Mouse (Mus musculus) T-helper 17 cell (primary cell): ENCODE measurements at regions not wholly inside any gene's neighbourhood (a gene's known extent, or its start where the extent isn't known, plus 50 kb on each side); places are given as distances from the start of the nearest gene placed in this dataset.

ENCODE experiments used
- in situ Hi-C, 2 experiments: fragments of 300-600 bp; cut with MboI, MseI; formaldehyde crosslinking; loops; 1 replicate in 1 of 2; 2 replicates in 1 of 2; pipeline ENCODE4 v1.15.1; 2025; ENCODE audit warnings: high pct_unique_total_duplicates in 2 of 2

DNA sequence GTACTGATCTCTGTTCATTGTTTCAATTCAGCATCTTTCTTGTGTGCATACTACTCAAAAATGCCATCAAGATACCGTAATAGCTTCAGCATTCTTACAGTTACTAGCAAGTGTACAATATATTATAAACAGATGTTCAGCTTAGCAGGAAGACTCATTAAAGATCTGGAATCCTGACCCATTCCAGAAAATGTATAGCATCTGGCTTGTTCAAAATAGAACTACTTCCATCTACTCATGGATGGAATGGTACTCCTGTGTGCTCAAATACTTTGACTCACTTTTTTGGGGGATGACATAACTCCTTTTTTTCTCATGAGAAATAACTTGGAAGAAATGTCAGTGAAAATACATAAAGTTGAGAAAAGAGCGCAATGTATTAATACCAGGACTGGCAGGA, 291.2 kb upstream of the Manea start:
- in situ Hi-C loops = no loop called here

GRCm38 (mm10) chr4:26630553-26631206, 284.0 kb upstream of the Manea start:
- in situ Hi-C loops = no loop called here

DNA sequence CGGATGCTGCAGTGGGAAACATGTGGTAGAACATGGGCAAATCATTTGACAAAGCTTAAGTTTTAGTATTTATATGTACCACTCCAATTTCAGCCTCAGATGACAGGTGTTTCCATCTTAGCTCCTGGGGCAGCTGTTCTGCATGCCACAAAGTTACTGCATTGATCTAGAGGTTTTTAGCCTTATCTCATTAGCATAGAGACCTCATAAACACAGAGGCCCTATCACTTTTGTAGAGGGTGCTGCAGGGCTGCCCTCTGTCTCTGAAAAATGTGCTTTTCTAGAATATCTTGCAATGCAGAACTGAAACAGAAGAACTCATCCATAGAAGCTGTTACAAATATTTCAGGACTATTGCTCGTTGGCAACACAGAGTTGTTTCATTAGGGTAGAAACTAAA, 283.0 kb upstream of the Manea start:
- in situ Hi-C loops = no loop called here

- in situ Hi-C loops = no loop called here
These were observed 281.1 kb upstream of the Manea start for GRCm38 (mm10) chr4:26627744-26628143.

DNA sequence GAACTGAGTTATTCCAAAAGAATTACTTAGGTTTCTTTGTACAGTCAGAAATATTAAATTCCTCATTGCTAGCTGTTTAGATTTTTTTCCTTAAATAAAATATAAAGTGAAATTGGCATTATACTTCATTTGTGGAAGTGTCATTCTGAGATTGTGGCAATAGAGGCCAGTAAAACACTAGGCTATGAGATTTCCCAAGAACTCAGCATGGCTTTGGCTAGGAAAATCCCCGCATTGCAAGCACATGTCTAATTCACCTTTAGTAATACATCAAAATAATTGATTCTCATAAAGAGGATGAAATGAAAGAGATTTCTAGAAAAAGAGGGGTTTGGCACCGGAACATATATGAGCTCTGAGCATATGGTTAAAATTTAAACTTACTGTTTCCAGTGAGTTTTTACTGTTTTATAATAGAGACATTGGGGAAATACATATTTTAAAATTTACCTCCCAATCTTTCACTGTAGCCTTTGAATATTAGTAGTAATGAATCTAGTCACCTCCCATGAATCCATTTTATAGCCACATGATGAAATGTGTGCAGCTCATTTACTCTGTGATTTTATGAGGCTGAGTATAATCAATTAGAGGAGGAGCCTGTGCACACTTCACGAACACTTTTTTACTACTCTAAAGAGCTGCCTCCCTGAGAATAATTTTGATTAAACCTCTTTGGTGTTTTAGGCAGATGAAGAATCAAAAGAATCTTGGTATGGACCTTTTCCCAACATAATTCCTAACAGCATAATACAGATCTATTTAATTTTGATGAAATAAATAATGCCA, 242.6 kb upstream of the Manea start:
- in situ Hi-C loops = no loop called here

GRCm38 (mm10) chr4:26555690-26556089, 209.0 kb upstream of the Manea start:
- in situ Hi-C loops = no loop called here

DNA sequence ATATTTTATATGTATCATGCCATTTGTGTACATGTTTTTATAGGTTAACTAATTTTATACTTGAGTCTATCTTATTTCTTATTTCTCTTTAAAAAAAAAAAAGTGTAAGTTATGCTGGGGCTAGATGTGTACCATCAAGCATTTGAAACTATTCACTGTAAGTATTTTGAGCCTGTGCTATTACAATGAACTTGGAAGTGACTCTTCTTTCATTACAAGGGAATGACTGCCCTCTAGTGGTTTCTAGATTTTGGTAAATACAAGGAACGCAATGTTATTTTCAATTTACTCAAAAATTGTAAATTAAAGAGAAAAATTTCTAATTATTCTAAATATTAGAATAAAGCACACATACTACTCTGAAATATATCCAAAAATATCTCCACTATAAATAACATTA, 197.1 kb upstream of the Manea start:
- in situ Hi-C loops = loop anchor here in 1 of 2 experiments (10.0 kb wide), 1 partner anchor 1509 kb away; no protein-coding TSS in a partner anchor

DNA sequence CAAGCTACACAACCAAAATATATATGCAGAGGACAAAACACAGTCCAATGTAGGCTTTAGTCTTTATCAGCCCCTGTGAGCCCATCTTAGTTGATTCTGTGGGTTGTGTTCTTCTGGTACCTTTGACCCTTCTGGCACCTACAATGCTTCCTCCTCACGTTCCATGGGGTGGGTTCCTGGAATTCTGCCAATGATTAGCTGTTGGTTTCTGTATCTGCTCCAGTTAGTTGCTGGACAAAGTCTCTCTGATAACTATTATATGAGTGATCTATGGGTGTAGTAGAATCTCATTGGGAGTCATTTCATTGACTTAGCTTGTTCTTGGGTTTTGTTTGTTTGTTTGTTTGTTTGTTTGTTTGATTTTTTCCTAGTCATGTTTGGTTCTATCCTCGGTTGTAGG, 195.8 kb upstream of the Manea start:
- in situ Hi-C loops = loop anchor here in 1 of 2 experiments (10.0 kb wide), 1 partner anchor 1508 kb away; no protein-coding TSS in a partner anchor

DNA sequence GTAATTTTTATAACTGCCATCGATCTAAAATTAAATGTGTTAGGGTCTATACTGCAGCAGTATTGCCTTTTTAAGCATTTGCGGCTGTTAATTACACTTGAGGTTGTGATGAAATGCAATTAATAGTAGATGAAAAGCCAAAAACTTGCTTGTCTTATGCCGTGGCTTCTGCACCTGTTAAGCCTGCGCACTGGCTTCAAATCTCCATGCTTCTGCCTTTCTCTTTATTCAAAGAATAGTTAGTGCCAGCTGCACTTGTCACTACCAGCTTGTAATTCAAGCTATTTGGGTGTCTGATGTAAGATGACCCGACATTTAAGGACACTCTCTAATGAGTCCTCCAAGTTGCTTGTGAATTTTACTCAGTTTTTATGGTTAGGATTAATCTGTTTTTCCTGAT, 161.3 kb upstream of the Manea start:
- in situ Hi-C loops = no loop called here

DNA sequence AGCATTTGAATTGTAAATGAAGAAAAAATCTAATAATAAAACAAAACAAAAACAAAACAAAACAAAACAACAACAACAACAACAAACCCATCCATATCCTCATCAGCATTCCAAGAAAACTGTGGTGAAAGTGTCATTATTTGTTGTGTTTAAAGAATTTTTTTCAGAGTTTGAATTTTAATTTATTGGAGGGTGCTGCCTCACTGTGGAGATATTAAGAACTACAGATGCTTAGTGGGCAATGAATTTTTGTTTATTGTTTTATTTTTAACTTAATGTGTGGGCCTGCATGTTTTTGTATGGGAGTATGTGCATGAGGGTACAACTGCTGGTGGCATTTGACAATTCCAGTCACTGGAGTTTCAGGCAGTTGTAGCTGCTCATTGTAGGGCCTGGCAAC, 147.6 kb upstream of the Manea start:
- in situ Hi-C loops = no loop called here

GRCm38 (mm10) chr4:26474913-26475312, 128.2 kb upstream of the Manea start:
- in situ Hi-C loops = loop anchor here in 1 of 2 experiments (10.0 kb wide), 1 partner anchor 1260 kb away; no protein-coding TSS in a partner anchor

GRCm38 (mm10) chr4:26441533-26441932, 94.8 kb upstream of the Manea start:
- in situ Hi-C loops = no loop called here

GRCm38 (mm10) chr4:26422084-26422483, 75.4 kb upstream of the Manea start:
- in situ Hi-C loops = no loop called here

DNA sequence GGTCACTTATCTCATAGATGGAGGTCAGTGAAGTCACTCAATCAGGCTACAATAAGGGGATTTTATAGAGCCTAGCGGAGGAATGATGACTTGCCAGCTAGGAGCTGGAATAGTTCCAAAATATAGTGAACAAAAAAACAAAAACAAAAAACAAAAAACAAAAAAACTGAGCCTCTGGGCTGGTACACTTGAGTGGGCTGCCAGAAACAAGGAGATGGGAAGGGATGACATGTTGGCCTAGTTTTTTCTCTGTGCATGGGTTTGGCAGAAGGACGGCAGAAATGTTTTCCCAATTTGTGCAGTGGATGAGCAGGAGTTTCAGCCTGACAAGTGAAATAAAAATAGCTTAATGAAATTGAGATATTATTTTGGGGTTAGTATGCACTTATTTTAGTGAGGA, 57.6 kb upstream of the Manea start:
- in situ Hi-C loops = no loop called here

GRCm38 (mm10) chr4:26402213-26402612, 55.5 kb upstream of the Manea start:
- in situ Hi-C loops = no loop called here
